Mouse (Mus musculus) stomach, embryonic 16.5 days (tissue): ENCODE data around the gene Homez. TPM values are rescaled to one million over a fixed set of nuclear protein-coding genes. Genes with fewer than 3 reads are reported as not detected.

Experiments used
- ATAC-seq: fragments of 200-750 bp; cut with Nextera tagmentation; 2 replicates; pipeline ENCODE4 v1.8.0; 2017; ENCODE audit warnings: moderate number of reproducible peaks, moderate TSS enrichment; ENCODE audit not compliant: insufficient read depth, low FRiP score
- H3K27ac ChIP-seq: fragments of 300-500 bp; sonication (generic); 2 replicates; pipeline ENCODE4 v1.5.1; 2014; ENCODE audit warnings: low read length
- H3K27me3 ChIP-seq: fragments of 300-500 bp; sonication (generic); 2 replicates; pipeline ENCODE4 v1.6.1; 2014; ENCODE audit warnings: low read length, control low read depth, mixed read lengths; ENCODE audit not compliant: control insufficient read depth, insufficient read depth
- H3K36me3 ChIP-seq: fragments of 300-500 bp; sonication (generic); 2 replicates; pipeline ENCODE4 v1.6.1; 2014; ENCODE audit warnings: low read length; ENCODE audit not compliant: control insufficient read depth, insufficient read depth
- H3K4me1 ChIP-seq: fragments of 300-500 bp; sonication (generic); 2 replicates; pipeline ENCODE4 v1.6.1; 2014; ENCODE audit warnings: low read length, control low read depth, mixed read lengths; ENCODE audit not compliant: control insufficient read depth, insufficient read depth
- H3K4me2 ChIP-seq: fragments of 300-500 bp; sonication (generic); 2 replicates; pipeline ENCODE4 v1.6.1; 2014; ENCODE audit warnings: low read depth, low read length, mixed read lengths
- H3K4me3 ChIP-seq: fragments of 300-500 bp; sonication (generic); replicated peaks from 2 replicates; pipeline ENCODE4 v1.5.1; 2014; ENCODE audit warnings: mild to moderate bottlenecking, low read length
- H3K9ac ChIP-seq: fragments of 300-500 bp; sonication (generic); 2 replicates; pipeline ENCODE4 v1.6.1; 2014; ENCODE audit warnings: low read length
- H3K9me3 ChIP-seq: fragments of 300-500 bp; sonication (generic); replicated peaks from 2 replicates; pipeline ENCODE4 v1.6.1; 2016; ENCODE audit warnings: low read length, control low read depth; ENCODE audit not compliant: control insufficient read depth
- WGBS: fragments of 180-500 bp; shearing (Covaris S2); extraction: QIAGEN DNeasy Blood & Tissue Kit; methylation state at CpG from one replicate; pipeline ENCODE4 v1.1.7; 2014; 5-methylcytosine and 5-hydroxymethylcytosine counted together
- polyA plus RNA-seq: library from polyadenylated mRNA; unstranded; fragments of >200 nt; fragmentation: Nextera tagmentation; extraction: Ambion mirVana; gene quantifications from 2 replicates; pipeline ENCODE4 v1.2.1, GENCODE M21; 2015

The Homez gene
- polyA plus RNA-seq, 1 experiment from 2014 or later, result 8.6 TPM

DNA sequence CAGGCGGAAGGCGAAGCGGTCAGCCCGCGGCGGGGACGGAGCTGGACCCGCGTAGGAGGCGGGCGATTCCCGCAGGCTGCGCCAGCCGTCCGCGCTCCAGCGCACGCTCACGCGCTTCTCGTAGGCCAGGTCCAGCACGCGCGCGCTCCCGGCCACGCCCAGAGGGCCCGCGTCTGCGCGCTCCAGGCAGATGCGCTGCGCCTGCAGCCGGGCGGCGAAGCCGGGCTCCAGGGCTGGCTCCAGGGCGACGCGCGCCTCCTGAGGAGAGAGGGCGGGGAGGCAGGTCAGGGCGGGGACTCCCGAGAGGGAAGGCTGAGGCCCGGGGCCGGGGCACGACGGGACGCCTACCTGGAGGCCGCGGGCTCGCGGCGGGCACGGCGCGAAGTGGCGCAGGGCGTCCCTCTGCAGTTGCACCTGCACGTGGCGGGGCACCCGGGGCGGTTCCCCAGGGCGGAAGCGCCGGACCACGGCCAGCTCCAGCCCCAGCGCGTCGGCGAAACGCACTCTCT is 5.8 kb upstream of the Homez start:
- under 1% methylated on average over 68 of the region's 72 CpGs for WGBS
- H3K4me1 ChIP-seq, result peaks cover 6% of the 10 kb centered on the region
- H3K27ac ChIP-seq, result peak overlapping the region; percentile 75

GRCm38 (mm10) chr14:54875844-54876538 is 5.2 kb upstream of the Homez start:
- Histone ChIP-seq H3K9me3 (no peaks in the 10 kb centered on the region), H3K27ac (peak overlapping the region; percentile 75), H3K4me2 (peak overlapping the region; percentile 99), H3K9ac (peak overlapping the region; percentile 88), H3K36me3 (no peaks in the 10 kb centered on the region), H3K4me3 (peak overlapping the region; percentile 76), H3K27me3 (no peaks in the 10 kb centered on the region), H3K4me1 (peaks cover 6% of the 10 kb centered on the region)
- peak; percentile 40; the same call in 1 of the 2 replicates for ATAC-seq
- WGBS, result 3% methylated on average over 36 of the region's 36 CpGs

More for the DNA sequence above, 5.8 kb upstream of the Homez start:
- H3K4me2 ChIP-seq, result peak overlapping the region; percentile 99
- peak overlapping the region; percentile 76 for H3K4me3 ChIP-seq
- peak overlapping the region; percentile 88 for H3K9ac ChIP-seq
- H3K36me3 ChIP-seq, result no peaks in the 10 kb centered on the region
- H3K9me3 ChIP-seq, result no peaks in the 10 kb centered on the region
- peak; percentile 91 for ATAC-seq
- H3K27me3 ChIP-seq, result no peaks in the 10 kb centered on the region

GRCm38 (mm10) chr14:54874165-54874564 is 3.4 kb upstream of the Homez start:
- Histone ChIP-seq H3K9me3 (no peaks in the 10 kb centered on the region), H3K4me1 (peaks cover 6% of the 10 kb centered on the region), H3K27ac (no peak overlapping the region), H3K9ac (no peak overlapping the region), H3K27me3 (no peaks in the 10 kb centered on the region), H3K4me2 (no peak overlapping the region), H3K4me3 (no peak overlapping the region), H3K36me3 (no peaks in the 10 kb centered on the region)
- no peak for ATAC-seq
- WGBS, result 93% methylated on average over 3 of the region's 3 CpGs

DNA sequence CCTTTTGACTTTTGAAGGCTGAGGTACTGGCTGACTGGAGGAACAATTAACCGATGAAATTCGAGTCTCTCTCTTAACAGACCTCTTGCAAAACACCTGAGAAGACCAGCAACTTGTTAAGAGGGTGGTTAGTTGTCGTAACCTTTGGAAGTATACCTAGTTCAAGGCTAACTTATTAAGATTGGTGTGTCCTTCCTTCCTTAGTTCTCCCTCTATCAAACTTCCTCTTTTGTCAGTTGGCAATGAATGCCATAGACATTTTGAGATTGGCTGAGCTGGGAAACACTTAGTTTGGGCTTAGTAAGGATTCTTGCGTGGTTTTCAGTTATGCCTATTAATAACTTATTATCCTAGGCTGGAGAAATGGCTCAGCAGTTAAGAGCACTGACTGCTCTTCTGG is 2.7 kb downstream of the Homez start:
- no peak overlapping the region for H3K4me3 ChIP-seq
- 76% methylated on average over 4 of the region's 4 CpGs for WGBS
- H3K36me3 ChIP-seq, result no peaks in the 10 kb centered on the region
- H3K4me1 ChIP-seq, result no peaks in the 10 kb centered on the region
- no peak overlapping the region for H3K9ac ChIP-seq
- no peak overlapping the region for H3K4me2 ChIP-seq
- ATAC-seq, result no peak
- no peaks in the 10 kb centered on the region for H3K27me3 ChIP-seq
- H3K27ac ChIP-seq, result no peak overlapping the region
- no peaks in the 10 kb centered on the region for H3K9me3 ChIP-seq

DNA sequence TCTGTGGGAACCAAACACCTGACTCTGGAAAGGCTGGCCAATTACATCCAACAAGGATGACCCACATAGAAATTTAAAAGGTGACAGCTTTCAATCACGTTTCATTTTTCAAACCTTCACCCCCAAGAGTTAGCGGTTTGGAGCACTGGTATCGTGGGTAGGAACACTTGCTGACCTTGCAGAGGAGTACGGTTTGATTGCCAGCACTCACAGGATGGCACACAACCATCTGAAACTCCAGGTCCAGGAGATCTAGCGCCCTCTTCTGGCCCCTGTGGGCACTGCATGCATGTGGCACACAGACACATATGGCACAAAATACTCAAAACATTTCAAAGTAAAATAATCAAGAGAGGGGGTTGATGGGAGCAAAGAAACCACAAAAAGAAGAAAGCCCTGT is 3.8 kb downstream of the Homez start:
- no peak overlapping the region for H3K4me2 ChIP-seq
- no peak for ATAC-seq
- 59% methylated on average over 5 of the region's 5 CpGs for WGBS

DNA sequence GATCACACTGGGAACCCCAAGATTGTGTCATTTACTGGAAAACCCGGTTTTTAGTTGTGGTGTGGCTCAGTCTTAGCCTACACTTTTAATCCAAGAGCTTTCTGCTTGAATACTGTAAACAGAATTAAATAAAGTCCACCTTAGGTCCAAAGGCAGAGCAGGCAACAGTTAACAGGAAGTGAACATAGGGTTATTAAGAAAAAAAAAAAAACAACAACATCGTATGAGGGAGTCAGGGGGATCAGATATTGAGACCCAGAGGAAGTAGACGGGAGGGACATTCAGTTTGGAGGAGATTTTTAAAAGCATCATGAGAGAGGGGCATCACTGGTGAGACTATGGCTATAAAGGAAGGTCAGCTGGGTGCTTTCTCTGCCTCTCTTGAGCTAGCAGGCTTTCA is 4.5 kb downstream of the Homez start:
- no peak overlapping the region for H3K4me2 ChIP-seq
- no peaks in the 10 kb centered on the region for H3K36me3 ChIP-seq
- no peaks in the 10 kb centered on the region for H3K27me3 ChIP-seq
- no peaks in the 10 kb centered on the region for H3K4me1 ChIP-seq
- no peak overlapping the region for H3K9ac ChIP-seq
- H3K27ac ChIP-seq, result no peak overlapping the region
- H3K9me3 ChIP-seq, result no peaks in the 10 kb centered on the region
- ATAC-seq, result no peak
- H3K4me3 ChIP-seq, result no peak overlapping the region
- whole genome bisulfite sequencing, result 50% methylated on average over 3 of the region's 3 CpGs

More for the DNA sequence above, 3.8 kb downstream of the Homez start:
- Histone ChIP-seq H3K4me3 (no peak overlapping the region), H3K4me1 (no peaks in the 10 kb centered on the region), H3K36me3 (no peaks in the 10 kb centered on the region), H3K27me3 (no peaks in the 10 kb centered on the region), H3K9ac (no peak overlapping the region), H3K9me3 (no peaks in the 10 kb centered on the region), H3K27ac (no peak overlapping the region)

DNA sequence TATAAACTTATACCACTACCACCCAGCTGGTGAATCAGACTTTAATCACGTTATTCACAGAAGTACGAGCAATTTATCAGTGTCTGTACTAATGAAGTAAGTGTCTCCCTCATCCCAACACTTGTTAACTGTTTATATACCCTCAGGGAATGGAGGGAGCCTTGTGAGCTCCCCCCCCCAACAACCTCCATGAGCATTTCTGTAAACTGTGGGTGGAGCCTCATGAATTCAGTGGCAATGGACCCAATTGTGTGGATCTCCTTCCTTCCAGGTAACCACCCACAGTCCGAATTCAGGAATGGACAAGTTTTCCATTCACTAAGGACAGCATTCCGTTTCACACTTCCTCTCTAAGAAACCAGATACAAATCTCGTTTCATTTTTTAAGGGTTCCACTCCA is 5.1 kb downstream of the Homez start:
- H3K4me2 ChIP-seq, result no peak overlapping the region
- no peaks in the 10 kb centered on the region for H3K4me1 ChIP-seq
- no peaks in the 10 kb centered on the region for H3K9me3 ChIP-seq
- no peak overlapping the region for H3K27ac ChIP-seq
- no peaks in the 10 kb centered on the region for H3K27me3 ChIP-seq
- WGBS, result 63% methylated on average over 5 of the region's 5 CpGs
- H3K9ac ChIP-seq, result no peak overlapping the region
- no peak for ATAC-seq
- H3K36me3 ChIP-seq, result no peaks in the 10 kb centered on the region
- H3K4me3 ChIP-seq, result no peak overlapping the region

DNA sequence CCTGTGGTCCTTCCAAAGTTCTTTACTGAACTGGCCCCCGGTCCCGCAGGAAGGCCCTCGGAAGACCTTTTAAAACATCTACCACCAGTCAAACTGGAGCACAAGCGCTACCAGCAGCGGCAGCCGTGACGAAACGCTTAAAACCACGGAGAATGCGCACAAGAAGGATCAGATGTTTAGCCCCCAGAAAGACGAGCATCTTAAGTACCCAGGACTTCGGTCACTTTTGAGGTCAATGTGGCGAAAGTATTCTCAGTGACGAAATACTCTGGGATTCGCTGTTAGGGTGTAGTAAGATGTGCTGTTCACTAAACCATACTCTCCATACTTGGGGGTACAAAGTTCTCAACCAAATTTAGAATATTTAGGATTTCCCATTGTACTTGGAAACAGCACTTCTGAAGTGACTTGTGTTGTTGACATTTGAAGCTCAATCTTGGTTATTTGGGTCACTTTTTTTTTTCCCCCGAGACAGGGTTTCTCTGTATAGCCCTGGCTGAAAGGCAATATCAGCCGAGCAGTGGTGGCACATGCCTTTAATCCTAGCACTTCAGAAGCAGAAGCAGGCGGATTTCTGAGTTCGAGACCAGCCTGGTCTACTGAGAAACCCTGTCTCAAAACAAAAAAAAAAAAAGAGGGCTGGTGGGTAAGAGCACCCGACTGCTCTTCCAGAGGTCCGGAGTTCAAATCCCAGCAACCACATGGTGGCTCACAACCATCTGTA is 6.3 kb downstream of the Homez start:
- no peaks in the 10 kb centered on the region for H3K36me3 ChIP-seq
- no peaks in the 10 kb centered on the region for H3K9me3 ChIP-seq
- H3K4me1 ChIP-seq, result no peaks in the 10 kb centered on the region
- peak overlapping the region; percentile 91 for H3K9ac ChIP-seq
- H3K4me2 ChIP-seq, result peak overlapping the region; percentile 77
- peak overlapping the region; percentile 75 for H3K4me3 ChIP-seq
- 14% methylated on average over 21 of the region's 21 CpGs for WGBS
- H3K27ac ChIP-seq, result peak overlapping the region; percentile 65
- ATAC-seq, result no peak
- H3K27me3 ChIP-seq, result no peaks in the 10 kb centered on the region
